Mouse (Mus musculus) thymus, adult 2 months (tissue): Measurements from ENCODE around the gene Grk1.

Source experiments
- CTCF ChIP-seq: fragments of 200-500 bp; IDR thresholded peaks from 2 replicates; pipeline ENCODE4 v1.5.1; 2012; ENCODE audit warnings: mild to moderate bottlenecking, control low read depth, low read length, moderate library complexity, borderline replicate concordance; ENCODE audit not compliant: control insufficient read depth, poor library complexity, insufficient read depth; ENCODE audit errors: extremely low read depth
- POLR2A ChIP-seq: fragments of 200-500 bp; IDR thresholded peaks from 2 replicates; pipeline ENCODE4 v1.6.1; 2012; ENCODE audit warnings: mild to moderate bottlenecking, low read length, control low read depth, moderate library complexity; ENCODE audit not compliant: control insufficient read depth, poor library complexity, insufficient read depth; ENCODE audit errors: extremely low read depth

- TF ChIP-seq CTCF (no peak), POLR2A (no peak)
Observed at GRCm38 (mm10) chr8:13459431-13459830, 54.5 kb downstream of the Grk1 start.
